Mouse (Mus musculus) midbrain, embryonic 11.5 days (tissue): ENCODE results near the gene Grm4. TPM values are rescaled to one million over a fixed set of nuclear protein-coding genes. Genes with fewer than 3 reads are reported as not detected.

Experiments
- ATAC-seq: fragments of 200-750 bp; cut with Nextera tagmentation; 2 replicates; pipeline ENCODE4 v1.8.0; 2017; ENCODE audit warnings: moderate TSS enrichment, moderate library complexity; ENCODE audit not compliant: low FRiP score
- DNase-seq: peaks from one replicate; pipeline ENCODE4 v3.0.0; 2015; ENCODE audit warnings: low spot score; ENCODE audit errors: missing footprints
- H3K27ac ChIP-seq: fragments of 300-500 bp; sonication (generic); 2 replicates; pipeline ENCODE4 v1.5.1; 2014; ENCODE audit warnings: low read depth, low read length
- H3K27me3 ChIP-seq: fragments of 300-500 bp; sonication (generic); 2 replicates; pipeline ENCODE4 v1.6.1; 2014; ENCODE audit warnings: mild to moderate bottlenecking, low read length, moderate library complexity, mixed read lengths; ENCODE audit not compliant: control insufficient read depth, insufficient read depth
- H3K36me3 ChIP-seq: fragments of 300-500 bp; sonication (generic); 2 replicates; pipeline ENCODE4 v1.6.1; 2014; ENCODE audit warnings: mild to moderate bottlenecking, low read length, moderate library complexity, mixed read lengths; ENCODE audit not compliant: control insufficient read depth, insufficient read depth
- H3K4me1 ChIP-seq: fragments of 300-500 bp; sonication (generic); 2 replicates; pipeline ENCODE4 v1.6.1; 2014; ENCODE audit warnings: low read length; ENCODE audit not compliant: control insufficient read depth, insufficient read depth
- H3K4me2 ChIP-seq: fragments of 300-500 bp; sonication (generic); 2 replicates; pipeline ENCODE4 v1.6.1; 2014; ENCODE audit warnings: mild to moderate bottlenecking, moderate library complexity
- H3K4me3 ChIP-seq: fragments of 300-500 bp; sonication (generic); 2 replicates; pipeline ENCODE4 v1.5.1; 2014; ENCODE audit warnings: low read depth, low read length
- H3K9ac ChIP-seq: fragments of 300-500 bp; sonication (generic); 2 replicates; pipeline ENCODE4 v1.6.1; 2014; ENCODE audit warnings: low read length
- H3K9me3 ChIP-seq: fragments of 300-500 bp; sonication (generic); 2 replicates; pipeline ENCODE4 v1.6.1; 2016; ENCODE audit warnings: low read length; ENCODE audit not compliant: control insufficient read depth
- WGBS: fragments of 180-500 bp; shearing (Covaris S2); extraction: QIAGEN DNeasy Blood & Tissue Kit; methylation state at CpG from one replicate; pipeline ENCODE4 v1.1.7; 2014; 5-methylcytosine and 5-hydroxymethylcytosine counted together
- polyA plus RNA-seq: library from polyadenylated mRNA; unstranded; fragments of >200 nt; fragmentation: Nextera tagmentation; extraction: Ambion mirVana; gene quantifications from 2 replicates; pipeline ENCODE4 v1.2.1, GENCODE M21; 2014

Grm4 gene
- polyA plus RNA-seq, 1 experiment from 2014 or later: 3.5 TPM

DNA sequence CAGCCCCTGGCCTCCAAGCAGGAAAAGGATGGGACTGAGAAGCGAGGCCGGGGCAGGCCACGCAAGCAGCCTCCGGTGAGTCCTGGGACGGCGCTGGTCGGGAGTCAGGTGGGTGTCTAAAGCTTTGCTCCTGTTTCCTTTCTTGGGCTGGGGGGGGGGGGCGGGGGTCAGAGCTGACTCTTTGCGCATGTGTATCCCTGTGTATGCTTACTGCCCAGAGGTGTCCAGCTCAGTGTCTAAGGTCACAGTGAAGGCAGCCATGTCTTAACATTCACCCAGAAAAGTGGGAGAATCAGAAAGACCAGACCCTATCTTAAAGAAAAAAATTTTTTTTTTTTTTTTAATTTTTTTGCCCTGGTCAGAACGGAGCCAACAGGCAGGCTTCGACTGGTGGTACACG lies 38.4 kb upstream of the Grm4 start:
- Histone ChIP-seq H3K27me3 (no peaks in the 10 kb centered on the region), H3K27ac (no peak overlapping the region), H3K4me1 (peaks cover 47% of the 10 kb centered on the region), H3K36me3 (no peaks in the 10 kb centered on the region), H3K4me2 (peak overlapping the region; percentile 76; the same call in 1 of the 2 replicates), H3K9me3 (no peaks in the 10 kb centered on the region), H3K4me3 (no peak overlapping the region), H3K9ac (no peak overlapping the region)
- DNase-seq (no peak), ATAC-seq (no peak)
- WGBS: 72% methylated on average over 9 of the region's 12 CpGs

DNA sequence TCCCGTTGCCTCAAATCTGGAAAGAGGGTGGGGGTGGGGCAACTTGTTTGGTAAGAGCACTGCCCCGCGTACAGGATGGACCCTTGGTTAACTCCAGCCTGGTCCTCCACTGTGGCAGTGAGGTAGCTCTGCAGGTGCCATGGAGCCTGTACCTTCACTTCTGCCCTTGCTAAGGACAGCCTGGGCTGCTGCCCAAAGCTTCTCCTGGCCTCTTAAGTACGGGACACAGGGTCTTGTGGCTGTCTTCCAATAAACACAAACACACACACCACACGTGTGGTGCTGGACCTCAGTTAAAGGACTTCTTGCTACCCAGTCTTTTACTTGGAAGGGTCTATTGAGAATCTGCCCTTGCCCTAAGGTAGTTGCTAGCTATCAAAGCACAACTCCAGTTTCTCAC lies 37.6 kb upstream of the Grm4 start:
- peak; percentile 85 for DNase-seq
- peak overlapping the region; percentile 94 for H3K9ac ChIP-seq
- H3K4me2 ChIP-seq: peak overlapping the region; percentile 76
- H3K9me3 ChIP-seq: no peaks in the 10 kb centered on the region
- H3K4me3 ChIP-seq: peak overlapping the region; percentile 95
- ATAC-seq: no peak
- no peaks in the 10 kb centered on the region for H3K36me3 ChIP-seq
- peaks cover 44% of the 10 kb centered on the region for H3K4me1 ChIP-seq
- H3K27me3 ChIP-seq: no peaks in the 10 kb centered on the region
- H3K27ac ChIP-seq: no peak overlapping the region
- WGBS: 10% methylated on average over 5 of the region's 5 CpGs

DNA sequence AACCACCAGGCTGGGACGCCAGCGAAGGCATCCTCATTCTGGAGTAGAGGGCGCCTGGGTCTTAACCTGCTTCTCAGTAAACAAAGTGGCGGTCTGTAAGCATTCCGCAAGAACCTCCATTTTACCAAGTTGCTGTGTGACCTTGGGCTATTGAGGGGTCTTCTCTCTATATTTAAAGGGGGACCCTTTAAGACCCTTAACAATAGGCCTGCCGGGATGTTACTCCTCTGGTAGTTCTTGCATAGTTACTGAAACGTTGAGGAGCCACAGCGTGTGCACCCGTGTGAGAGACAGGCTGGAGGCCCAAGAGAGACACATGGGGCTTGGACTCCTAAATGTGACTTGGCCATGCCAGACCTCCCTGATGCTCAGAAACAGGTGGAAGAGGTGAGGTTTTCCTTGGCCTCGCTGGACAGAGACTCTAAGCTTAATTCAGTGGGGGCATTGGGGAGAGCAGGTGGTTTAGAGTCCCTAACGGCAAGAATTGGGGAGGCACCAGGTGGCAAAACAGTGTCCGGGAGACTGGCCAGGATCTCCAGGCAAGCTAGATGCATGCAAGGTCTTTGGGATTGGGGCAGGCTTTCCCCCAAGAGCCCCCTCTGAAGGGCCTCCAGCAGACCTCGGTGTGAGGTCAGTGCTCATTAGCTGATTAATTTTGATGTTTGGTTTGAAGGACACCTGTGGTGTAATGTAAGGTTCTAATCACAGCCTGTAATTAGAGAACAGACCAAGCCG lies 36.9 kb upstream of the Grm4 start:
- DNase-seq: peak; percentile 86
- under 1% methylated on average over 14 of the region's 14 CpGs for WGBS
- ATAC-seq: no peak

DNA sequence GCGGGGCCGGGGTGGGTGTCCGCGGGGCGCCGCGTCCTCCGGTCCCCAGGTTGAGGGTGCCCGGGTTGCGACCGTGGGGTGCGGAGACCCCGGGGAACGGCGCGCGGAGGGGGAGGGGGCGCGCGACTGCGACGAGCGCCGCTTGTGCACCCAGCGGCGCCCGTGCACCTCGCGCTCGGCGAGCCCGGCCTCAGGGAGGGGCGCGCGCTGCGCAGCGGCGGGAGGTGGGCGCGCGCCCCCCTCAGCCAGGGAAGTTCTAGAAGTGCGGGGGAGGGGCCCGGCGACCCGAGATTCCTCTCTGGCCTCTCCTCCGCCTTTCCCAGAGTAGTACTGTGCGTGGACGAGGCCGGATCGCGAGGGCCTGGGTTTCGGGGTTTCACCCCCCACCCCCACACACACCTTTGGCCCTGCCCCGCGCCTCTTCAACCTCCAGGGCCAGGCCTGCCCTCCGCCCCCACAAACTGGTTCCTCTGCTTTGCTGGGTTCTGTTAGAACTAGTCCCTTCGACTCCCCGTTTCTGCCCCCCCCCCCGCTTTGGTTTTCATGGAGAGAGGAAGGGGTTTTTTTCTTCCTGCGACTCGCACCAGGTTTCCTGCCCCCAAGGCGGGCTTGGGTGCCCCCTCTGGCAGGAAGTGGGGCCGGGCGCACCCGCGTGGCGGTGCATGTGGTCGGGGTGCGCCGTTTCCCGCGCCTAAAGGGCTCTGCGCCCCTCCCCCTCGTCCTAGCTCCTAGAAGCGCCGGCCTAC lies 36.2 kb upstream of the Grm4 start:
- Histone ChIP-seq H3K4me1 (peaks cover 44% of the 10 kb centered on the region), H3K9me3 (no peaks in the 10 kb centered on the region), H3K9ac (peak overlapping the region; percentile 94), H3K36me3 (no peaks in the 10 kb centered on the region), H3K4me2 (peak overlapping the region; percentile 76), H3K4me3 (peak overlapping the region; percentile 95), H3K27ac (peak overlapping the region; percentile 95), H3K27me3 (no peaks in the 10 kb centered on the region)
- peak; percentile 31 for ATAC-seq
- DNase-seq: peak; percentile 97
- WGBS: under 1% methylated on average over 66 of the region's 75 CpGs

More for the DNA sequence above, 36.9 kb upstream of the Grm4 start:
- peaks cover 44% of the 10 kb centered on the region for H3K4me1 ChIP-seq
- peak overlapping the region; percentile 94 for H3K9ac ChIP-seq
- peak overlapping the region; percentile 95 for H3K4me3 ChIP-seq
- H3K27ac ChIP-seq: peak overlapping the region; percentile 95; the same call in 1 of the 2 replicates
- no peaks in the 10 kb centered on the region for H3K36me3 ChIP-seq
- H3K4me2 ChIP-seq: peak overlapping the region; percentile 76
- H3K27me3 ChIP-seq: no peaks in the 10 kb centered on the region
- no peaks in the 10 kb centered on the region for H3K9me3 ChIP-seq

DNA sequence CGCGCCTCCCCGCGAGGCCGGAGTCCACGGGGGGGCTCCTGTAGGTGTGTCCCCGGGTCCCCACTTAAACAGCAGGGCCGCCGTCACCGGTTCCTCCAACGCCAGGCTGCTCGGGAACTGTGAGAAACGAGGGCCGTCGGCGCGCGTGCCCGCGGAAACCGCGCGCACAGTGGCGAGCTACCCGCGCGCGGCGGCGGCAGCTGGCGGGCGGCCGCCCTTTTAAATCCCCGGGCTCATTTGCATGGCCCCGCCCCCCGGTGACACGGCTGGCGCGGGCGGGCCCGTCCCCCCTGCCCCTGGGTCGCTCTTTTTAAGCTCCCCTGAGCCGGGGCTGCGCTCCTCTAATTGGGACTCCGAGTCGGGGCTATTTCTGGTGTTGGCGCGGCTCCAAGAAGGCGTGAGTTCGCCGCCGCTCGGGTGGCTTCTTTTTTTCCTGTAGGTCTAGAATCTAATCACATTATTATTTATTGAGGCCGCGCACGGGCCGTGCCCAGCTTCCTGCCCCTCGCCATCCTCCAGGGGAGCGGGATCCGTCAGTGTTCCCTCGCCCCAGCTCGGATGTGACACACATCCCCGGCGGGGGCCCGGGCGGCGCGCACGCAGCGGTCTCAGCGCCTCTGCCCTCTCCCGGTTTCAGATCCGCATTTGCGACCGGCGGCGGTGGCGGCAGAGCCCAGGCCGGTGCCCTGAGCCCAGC lies 35.3 kb upstream of the Grm4 start, which contains the start of gene Hmga1:
Gene Hmga1 (plus strand): TSS at position 183 of the 697 bp plus-strand sequence.
- WGBS: 1% methylated on average over 73 of the region's 79 CpGs
- peak; percentile 79 for ATAC-seq
- peaks cover 41% of the 10 kb centered on the region for H3K4me1 ChIP-seq

DNA sequence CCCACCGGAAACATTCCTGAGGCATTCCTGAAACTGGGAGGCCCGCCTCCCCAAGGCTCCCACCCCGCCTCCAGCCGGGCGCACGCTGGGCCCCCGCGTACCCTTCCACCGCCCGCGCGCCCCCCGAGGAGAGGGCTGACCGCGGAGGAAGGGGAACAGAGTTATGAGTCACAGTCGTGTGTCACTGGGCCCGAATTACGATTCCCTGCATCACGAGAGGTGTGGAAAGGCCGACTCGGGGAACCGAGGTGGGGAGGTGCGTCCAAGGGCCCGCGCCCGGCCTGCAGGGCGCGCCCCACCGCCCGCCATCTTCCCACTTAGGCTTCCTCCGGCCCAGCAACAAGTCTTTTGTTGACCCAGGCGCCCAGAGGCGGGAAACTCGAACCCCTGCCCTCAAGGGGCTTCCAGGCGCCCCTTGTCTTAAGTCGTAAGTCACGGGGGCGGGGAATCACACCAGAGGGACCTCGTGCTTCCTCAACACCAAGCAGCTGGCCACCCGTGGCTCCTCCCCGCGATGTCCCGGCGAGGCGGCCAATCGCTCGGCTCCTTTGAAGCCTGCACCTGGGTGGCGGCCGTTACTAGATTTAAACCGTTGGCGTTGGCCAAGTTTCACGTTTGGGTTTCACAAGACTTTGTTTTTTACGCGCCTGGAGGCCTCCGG lies 34.4 kb upstream of the Grm4 start:
- H3K4me1 ChIP-seq: peaks cover 41% of the 10 kb centered on the region
- no peaks in the 10 kb centered on the region for H3K9me3 ChIP-seq
- H3K27me3 ChIP-seq: no peaks in the 10 kb centered on the region
- peak overlapping the region; percentile 94 for H3K9ac ChIP-seq
- H3K4me2 ChIP-seq: peak overlapping the region; percentile 76
- peak; percentile 35 for ATAC-seq
- WGBS: under 1% methylated on average over 50 of the region's 55 CpGs
- H3K36me3 ChIP-seq: no peaks in the 10 kb centered on the region
- H3K27ac ChIP-seq: peak overlapping the region; percentile 95
- DNase-seq: peak; percentile 97
- H3K4me3 ChIP-seq: peak overlapping the region; percentile 95

More for the DNA sequence above, 35.3 kb upstream of the Grm4 start, which contains the start of gene Hmga1:
- no peaks in the 10 kb centered on the region for H3K9me3 ChIP-seq
- peak within 1 kb of the TSS; percentile 95 for H3K27ac ChIP-seq
- peak; percentile 100 for DNase-seq
- H3K27me3 ChIP-seq: no peaks in the 10 kb centered on the region
- H3K9ac ChIP-seq: peak within 1 kb of the TSS; percentile 94
- peak within 1 kb of the TSS; percentile 76 for H3K4me2 ChIP-seq
- H3K4me3 ChIP-seq: peak within 1 kb of the TSS; percentile 95
- no peaks in the 10 kb centered on the region for H3K36me3 ChIP-seq

DNA sequence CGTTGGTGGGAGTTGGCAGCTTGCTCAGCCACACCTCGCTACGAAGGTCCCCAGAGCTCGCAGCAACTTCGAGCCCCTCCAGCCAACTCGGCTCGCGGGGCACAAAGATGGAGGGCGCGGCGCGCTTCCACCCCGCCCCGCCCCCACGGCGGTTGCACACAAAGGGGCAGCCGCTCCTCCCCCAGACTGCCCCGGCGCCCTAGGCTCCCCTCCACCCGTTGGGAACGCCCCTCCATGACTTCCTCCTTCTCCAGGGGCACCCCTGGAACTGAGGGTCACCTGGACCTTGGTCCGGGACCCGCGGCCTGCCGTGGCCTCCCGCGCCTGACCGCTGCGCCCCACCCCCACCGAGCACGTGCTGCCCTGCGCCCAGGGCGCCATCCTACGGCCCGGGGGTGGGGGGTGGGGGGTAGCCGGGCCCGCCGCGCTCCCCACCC lies 33.9 kb upstream of the Grm4 start:
- peak; percentile 53 for ATAC-seq
- Histone ChIP-seq H3K4me2 (peak overlapping the region; percentile 76), H3K36me3 (no peaks in the 10 kb centered on the region), H3K9me3 (no peaks in the 10 kb centered on the region), H3K4me3 (peak overlapping the region; percentile 95), H3K27me3 (no peaks in the 10 kb centered on the region), H3K9ac (peak overlapping the region; percentile 94), H3K4me1 (peaks cover 38% of the 10 kb centered on the region), H3K27ac (peak overlapping the region; percentile 95)
- under 1% methylated on average over 36 of the region's 39 CpGs for WGBS
- peak; percentile 98 for DNase-seq

DNA sequence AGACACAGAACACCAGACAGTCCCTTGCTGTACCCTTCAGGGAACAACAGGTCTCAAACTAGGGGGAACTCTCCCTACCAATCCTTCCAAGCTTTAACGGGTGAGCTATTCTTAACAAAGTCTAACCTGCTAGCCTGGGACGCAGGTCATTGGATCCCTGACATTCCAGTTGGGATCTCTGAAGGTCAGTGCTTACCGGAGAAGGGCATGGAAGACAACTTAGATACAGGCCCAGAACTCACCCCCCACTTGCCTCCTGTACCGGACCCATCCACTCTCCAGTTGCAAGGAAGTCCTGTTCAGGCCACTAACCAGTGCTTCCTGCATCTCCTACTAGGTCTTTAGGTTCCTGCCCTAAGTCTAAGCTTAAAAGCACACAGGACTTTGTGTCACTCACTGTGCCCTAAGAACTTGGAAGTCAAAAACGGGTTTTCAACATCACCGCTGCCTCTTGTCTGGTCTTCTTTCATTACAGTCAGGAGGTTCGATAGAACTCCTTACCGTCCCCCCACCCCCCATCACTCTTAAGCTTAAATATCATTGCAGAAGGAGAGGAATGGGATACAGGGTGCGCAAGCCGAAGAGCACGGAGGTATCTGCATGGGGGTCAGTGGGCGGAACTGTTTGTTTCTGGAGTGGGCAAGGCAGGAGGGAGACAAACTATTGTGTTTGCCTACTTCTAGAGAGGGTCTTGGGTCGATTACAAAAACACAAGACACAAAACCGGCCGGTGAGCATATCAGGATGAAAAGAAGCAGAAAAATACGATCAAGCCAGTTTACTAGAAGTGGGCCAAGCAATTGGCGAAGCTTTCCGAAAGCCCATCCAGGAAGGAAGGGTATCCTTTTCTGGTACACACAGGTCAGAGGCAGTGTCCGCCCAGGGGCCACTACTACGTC lies 33.1 kb upstream of the Grm4 start:
- no peak for ATAC-seq
- Histone ChIP-seq H3K27me3 (no peaks in the 10 kb centered on the region), H3K4me1 (peaks cover 35% of the 10 kb centered on the region), H3K4me3 (peak overlapping the region; percentile 95), H3K4me2 (peak overlapping the region; percentile 76), H3K9ac (peak overlapping the region; percentile 94), H3K9me3 (no peaks in the 10 kb centered on the region), H3K27ac (peak overlapping the region; percentile 95), H3K36me3 (no peaks in the 10 kb centered on the region)
- peak; percentile 93 for DNase-seq
- WGBS: 35% methylated on average over 20 of the region's 20 CpGs
